ENCODE assay signal across 32 mouse cellular contexts in the genomic region with DNA sequence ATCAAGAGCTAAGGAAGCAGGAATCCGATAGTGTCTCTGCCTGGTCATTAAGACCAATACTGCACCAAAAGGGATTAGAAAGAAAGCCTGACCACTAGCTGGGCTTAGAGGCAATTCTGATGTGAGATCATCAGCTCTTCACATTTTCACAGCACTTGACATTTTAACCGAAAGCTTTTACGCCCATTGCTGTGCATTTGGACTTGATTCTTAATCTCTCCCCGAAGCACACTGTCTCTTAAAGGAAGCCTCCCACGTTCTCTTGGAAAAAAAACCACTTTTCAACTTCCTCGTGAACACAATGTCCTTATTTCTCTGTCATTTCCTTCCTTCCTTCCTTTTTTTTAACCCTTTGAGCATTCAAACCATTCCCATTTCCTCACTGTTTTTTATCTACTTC.
"Had no signal": no experiment of that assay in that cellular context is flagged by ENCODE, and none has a peak within 500 bp of the region (broad histone marks: within the 10 kb centered on the region; RNA-seq: fewer than 3 reads in every experiment).

No protein-coding gene starts in this region.

- ATAC-seq: hindbrain, embryonic 16.5 days; hindbrain, postnatal 0 days; inflammation-experienced regulatory T-cells, adult 6 months; intestine, embryonic 15.5 days; intestine, embryonic 16.5 days; intestine, postnatal 0 days had no signal

- H3K4me3 ChIP-seq: heart, embryonic 12.5 days; heart, embryonic 13.5 days; heart, embryonic 15.5 days; hindbrain, embryonic 10.5 days; hindbrain, embryonic 12.5 days; hindbrain, embryonic 13.5 days; hindbrain, embryonic 15.5 days; intestine, embryonic 15.5 days; kidney, embryonic 15.5 days; layer of hippocampus, adult 2 months; left cerebral cortex, adult 2 months had no signal

- DNase-seq: heart, postnatal 10 days; heart, postnatal 14 days; heart, postnatal 36 days; heart, postnatal 4 days; kidney, adult 11 months; kidney, adult 18-20 months; kidney, adult 2 months; kidney, adult 8-10 months; kidney, adult 9 months; kidney, postnatal 10 days; kidney, postnatal 14 days; kidney, postnatal 25 days; kidney, postnatal 36 days; kidney, postnatal 4 days; layer of hippocampus, adult 9-11 months; layer of hippocampus, postnatal 36 days had no signal

- H3K4me1 ChIP-seq: heart, embryonic 12.5 days; heart, embryonic 13.5 days; heart, embryonic 15.5 days; hindbrain, embryonic 10.5 days; hindbrain, embryonic 12.5 days; hindbrain, embryonic 13.5 days; hindbrain, embryonic 15.5 days; intestine, embryonic 15.5 days; kidney, embryonic 15.5 days had no signal
